Mouse (Mus musculus) urinary bladder, adult 2 months (tissue): ENCODE results near the gene Aspn. TPM values are rescaled to one million over a fixed set of nuclear protein-coding genes. Genes with fewer than 3 reads are reported as not detected.
"Not testable (repeated sequence)": the region's sequence is repeated elsewhere in the genome, so short reads cannot be mapped to it uniquely, and the experiment has no call there.

Experiments
- DNase-seq: peaks from one replicate; pipeline ENCODE4 v3.0.0; 2022; ENCODE audit warnings: low spot score
- polyA plus RNA-seq: library from polyadenylated mRNA; depleted of rRNA; stranded (reverse); fragments of >200 nt; gene quantifications from 2 replicates; pipeline ENCODE4 v1.2.3, GENCODE M21; 2012; rRNA removed

Aspn gene
- polyA plus RNA-seq, 1 experiment: 9.2 TPM

- no peak for DNase-seq
Observed at GRCm38 (mm10) chr13:49584307-49585005, 40.2 kb downstream of the Aspn start.

- no peak for DNase-seq
Observed at GRCm38 (mm10) chr13:49586062-49586461, 41.8 kb downstream of the Aspn start.

- DNase-seq: not testable (repeated sequence)
Observed at GRCm38 (mm10) chr13:49602541-49602940, 58.3 kb downstream of the Aspn start.

GRCm38 (mm10) chr13:49603603-49604002 is 59.4 kb downstream of the Aspn start:
- no peak for DNase-seq

- no peak for DNase-seq
Observed at GRCm38 (mm10) chr13:49607714-49608113, 63.5 kb downstream of the Aspn start, which contains the start of gene Ogn. Gene Ogn (plus strand): TSS chr13:49608046.

- DNase-seq: no peak
Observed at GRCm38 (mm10) chr13:49608589-49609322, 64.5 kb downstream of the Aspn start.

- DNase-seq: no peak
Observed at GRCm38 (mm10) chr13:49617021-49617420, 72.8 kb downstream of the Aspn start.

Other genes with a start within 250 kb of the Aspn start
- 6.2 and 7.2 TPM in 2 replicates for gene Fgd3, start 224.1 kb upstream of the Aspn start, polyA plus RNA-seq
- gene Bicd2, start 202.9 kb upstream of the Aspn start, polyA plus RNA-seq: 41.8 and 47.8 TPM in 2 replicates
- gene Ippk, start 123.2 kb upstream of the Aspn start, polyA plus RNA-seq: 10.0 and 12.4 TPM in 2 replicates
- gene Tes3-ps, start 51.1 kb upstream of the Aspn start, polyA plus RNA-seq: 0.14 and 0.25 TPM in 2 replicates
- gene Ecm2, start 39.6 kb upstream of the Aspn start, polyA plus RNA-seq: 11.8 and 13.4 TPM in 2 replicates
- 2.9 and 3.5 TPM in 2 replicates for gene Omd, start 38.0 kb downstream of the Aspn start, polyA plus RNA-seq
- 107 and 108 TPM in 2 replicates for gene Ogn, start 63.6 kb downstream of the Aspn start, polyA plus RNA-seq
- 1.1 TPM in 2 replicates for gene Cenpp, start 108.3 kb downstream of the Aspn start, polyA plus RNA-seq
- 9.5 and 9.9 TPM in 2 replicates for gene Nol8, start 108.6 kb downstream of the Aspn start, polyA plus RNA-seq
- 33.1 and 36.1 TPM in 2 replicates for gene Iars, start 137.7 kb downstream of the Aspn start, polyA plus RNA-seq